Mouse (Mus musculus) lung, adult 18-20 months (tissue): ENCODE data around the gene Camta1.

ENCODE experiments used
- DNase-seq, 2 experiments: peaks; one replicate each; pipeline ENCODE4 v3.0.0; 2022; ENCODE audit warnings: mixed read lengths in 2 of 2

Camta1 gene

DNA sequence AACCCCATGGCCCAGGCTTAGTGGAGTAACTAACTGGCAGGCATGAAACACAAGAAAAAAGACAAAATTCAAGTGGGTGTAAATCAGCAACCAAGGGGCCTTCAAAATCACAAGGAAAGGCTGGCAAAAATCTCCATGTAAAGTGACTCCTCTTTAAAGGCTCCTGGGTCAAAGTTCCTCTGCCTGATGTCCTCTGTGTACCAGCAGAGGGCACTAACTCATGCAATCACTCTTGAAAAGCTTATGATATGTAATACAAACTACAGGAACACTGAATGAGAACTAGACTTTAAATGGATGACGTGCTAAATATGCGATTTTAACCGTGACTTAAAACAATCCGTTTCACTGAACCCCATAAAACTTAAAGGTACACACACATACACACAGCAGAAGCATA, 83.2 kb downstream of the Camta1 start:
- peak in 1 of 2 experiments; percentile 25 for DNase-seq

DNA sequence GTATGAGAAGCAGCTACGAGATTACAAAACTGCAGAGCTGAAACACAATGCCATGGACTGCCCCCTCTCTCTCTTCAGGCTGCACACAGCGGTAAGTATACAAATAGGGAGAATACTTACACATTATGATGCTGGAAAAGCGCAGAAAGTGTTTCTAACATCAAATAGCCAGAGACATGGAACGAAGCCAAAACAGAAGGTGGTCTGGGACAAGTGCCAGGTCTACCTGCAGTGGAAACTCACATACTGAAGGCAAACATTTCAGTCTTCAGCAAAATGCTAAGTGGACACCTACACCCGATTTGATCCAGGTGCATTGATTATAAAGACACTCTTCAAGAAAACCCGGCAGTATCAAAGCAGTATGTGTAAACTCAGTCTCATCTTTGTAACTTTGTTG, 84.2 kb downstream of the Camta1 start:
- DNase-seq, result peak; percentile 46 to 52

DNA sequence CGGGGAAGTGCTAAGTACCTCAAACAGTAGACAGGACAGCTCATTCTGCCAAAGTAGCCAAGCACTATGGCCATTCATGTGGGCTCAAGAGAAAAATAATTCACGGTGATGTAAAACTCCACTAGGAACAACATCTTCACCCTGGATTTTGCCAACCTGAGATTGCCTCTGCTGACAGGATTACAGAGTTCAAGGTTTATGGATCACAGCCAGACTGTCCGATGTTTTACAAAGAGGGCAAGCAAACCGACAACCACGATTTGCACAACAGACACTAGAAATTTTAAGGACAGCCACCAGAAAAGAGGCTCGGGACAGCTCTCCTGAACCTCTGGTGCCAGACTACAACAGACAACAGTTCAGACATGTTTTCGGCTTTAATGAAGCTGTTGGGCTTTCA, 86.2 kb downstream of the Camta1 start:
- DNase-seq, result no peak

DNA sequence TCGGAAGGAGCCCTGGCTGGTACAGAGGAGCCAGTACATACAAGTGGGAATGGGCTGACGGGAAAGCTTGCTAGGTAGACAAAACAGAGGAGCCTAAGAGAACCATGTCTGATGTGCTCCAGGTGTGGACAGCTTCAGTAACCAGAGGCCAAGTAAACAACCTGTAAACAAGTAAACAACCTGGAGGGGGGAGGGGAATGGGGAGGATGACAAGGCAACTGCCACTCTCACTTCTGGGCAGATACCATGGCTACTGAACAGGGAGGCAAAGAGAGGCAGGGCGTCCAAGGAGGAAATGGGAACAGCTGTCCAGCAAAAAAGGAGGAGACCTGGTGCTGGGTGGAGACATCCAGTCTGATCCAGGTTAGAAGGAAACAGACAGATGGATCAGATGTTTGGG, 88.0 kb downstream of the Camta1 start:
- no peak for DNase-seq

DNA sequence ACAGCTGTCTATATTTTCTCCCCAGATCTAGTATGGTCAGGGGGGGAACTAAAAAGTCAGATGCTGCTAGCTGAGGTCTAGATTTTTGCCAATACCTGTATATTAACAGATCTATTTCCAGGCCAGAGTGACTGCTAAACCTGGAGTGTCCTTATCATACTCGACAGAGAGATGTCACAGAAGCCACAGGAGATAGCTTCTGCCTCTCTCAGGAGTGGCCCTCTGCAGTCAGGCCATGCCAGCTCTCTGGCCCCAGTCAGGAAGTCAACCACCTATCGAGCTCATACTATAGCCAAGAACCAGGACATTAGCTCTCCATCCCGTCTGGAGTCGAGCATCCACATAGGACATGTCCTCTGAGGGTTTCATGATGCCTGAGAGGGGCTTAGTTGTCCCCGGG, 88.7 kb downstream of the Camta1 start:
- no peak for DNase-seq

DNA sequence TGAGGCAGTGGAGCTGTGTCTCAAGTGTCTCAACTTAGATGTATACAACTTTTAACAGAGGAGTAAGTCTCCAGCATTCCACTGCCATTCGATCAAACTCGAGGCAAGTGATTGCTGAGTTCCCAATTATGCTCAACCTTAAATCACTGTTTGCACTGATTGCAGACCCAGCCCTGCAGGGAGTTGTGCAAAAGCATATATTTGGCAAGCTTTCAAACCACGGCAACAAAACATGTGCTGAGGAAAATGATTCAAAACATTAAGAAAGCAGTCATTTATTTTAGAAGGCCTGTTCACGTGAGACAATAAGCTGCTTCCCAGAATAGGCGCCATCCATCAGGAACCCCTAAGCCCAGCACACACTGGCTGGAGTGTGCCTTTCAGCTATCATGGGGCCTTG, 91.0 kb downstream of the Camta1 start:
- DNase-seq, result peak in 1 of 2 experiments; percentile 9

DNA sequence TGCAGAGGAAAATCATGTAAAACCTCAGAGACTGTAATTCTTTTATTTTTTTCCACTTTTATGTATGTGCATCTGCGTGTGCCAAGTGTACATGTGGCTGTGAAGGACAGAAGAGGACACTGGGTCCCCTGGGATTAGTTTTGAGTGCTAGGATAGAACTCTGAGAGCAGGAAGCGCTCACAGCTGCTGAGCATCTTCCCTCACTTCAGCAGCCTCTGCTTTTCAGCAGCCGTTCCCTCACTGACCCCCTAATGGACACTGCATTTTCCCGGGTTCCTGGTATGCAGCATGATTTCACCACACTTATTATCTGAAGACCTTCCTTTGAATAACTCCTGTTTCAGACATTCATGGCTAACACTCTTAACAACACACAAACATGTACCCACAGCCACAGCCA, 93.9 kb downstream of the Camta1 start:
- DNase-seq, result peak; percentile 18 to 41

DNA sequence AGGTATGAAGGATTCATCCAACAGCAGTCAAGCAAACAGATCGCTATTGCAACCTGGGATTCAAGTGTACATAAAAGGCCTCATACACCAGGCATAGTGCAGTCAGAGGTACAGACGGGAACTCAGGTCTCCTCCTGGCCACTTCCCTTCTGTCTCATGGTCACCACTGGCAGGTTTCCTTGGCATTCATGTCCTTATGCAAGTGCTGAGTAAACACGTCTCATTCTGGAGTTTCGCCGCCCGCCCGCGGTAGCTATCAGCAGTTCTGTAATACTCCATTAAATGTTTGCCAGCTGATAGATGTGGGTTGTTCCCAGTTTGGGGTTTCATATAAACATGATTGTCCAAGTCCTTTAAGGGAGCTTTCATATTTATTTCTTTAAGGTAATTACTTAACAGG, 94.3 kb downstream of the Camta1 start:
- DNase-seq, result peak; percentile 37 to 56

DNA sequence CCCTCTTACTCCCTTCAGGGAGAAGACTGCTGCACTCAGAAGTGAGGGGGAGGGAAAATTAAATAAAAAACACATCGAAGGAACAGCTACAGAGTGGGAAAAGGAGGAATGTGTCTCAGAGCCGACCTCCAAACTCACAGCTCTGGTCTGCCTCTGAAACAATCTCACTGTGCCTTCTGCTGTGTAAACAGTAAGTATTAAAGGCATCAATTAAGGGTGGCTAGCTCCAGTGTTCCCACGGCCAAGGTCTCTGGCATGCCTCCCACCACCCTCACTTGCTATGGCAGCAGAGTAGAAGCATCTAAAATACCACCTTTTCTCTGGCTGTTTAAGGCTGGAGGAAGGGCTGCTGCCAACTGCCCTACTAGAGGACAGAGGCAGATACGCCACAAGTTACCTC, 96.3 kb downstream of the Camta1 start:
- DNase-seq, result no peak

DNA sequence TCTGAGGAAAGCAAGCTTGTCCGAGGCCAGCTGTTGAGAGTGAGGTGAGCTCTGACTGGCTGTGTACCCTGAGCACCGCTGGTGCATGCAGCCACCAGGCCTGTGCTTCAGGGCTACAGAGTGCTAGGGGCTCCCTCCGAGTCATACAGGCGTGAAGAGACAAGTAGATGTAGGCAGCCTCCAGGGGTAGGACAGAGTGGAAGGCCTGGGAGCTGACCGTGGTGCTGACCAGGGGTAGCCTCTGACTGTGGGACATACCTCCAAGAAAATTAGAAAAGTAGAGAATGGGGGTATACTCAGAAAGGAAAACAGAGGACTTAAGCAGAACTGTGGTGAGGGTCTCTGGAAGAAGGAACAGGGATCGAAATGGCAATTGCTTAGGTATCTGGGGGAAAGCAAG, 97.7 kb downstream of the Camta1 start:
- no peak for DNase-seq

DNA sequence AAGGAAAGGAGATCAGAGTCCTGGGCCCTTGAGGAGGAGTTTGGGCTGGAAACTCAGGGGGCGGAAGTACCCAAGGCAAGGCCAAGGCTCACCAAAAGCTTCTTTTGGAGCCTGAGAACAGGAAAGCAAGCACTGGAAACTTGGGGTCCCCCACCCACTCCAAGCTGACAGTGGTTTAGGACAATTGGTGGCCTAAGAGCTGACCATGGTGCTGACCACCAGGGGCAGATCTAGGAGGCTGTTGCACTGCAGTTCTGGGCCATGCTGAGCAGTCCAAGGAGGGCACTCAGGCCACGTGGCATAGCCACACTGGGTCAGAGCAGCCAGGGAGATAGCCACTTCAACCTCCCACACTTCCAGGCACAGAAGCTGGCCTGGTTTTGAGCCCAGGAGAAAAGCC, 102.6 kb downstream of the Camta1 start:
- DNase-seq, result no peak

DNA sequence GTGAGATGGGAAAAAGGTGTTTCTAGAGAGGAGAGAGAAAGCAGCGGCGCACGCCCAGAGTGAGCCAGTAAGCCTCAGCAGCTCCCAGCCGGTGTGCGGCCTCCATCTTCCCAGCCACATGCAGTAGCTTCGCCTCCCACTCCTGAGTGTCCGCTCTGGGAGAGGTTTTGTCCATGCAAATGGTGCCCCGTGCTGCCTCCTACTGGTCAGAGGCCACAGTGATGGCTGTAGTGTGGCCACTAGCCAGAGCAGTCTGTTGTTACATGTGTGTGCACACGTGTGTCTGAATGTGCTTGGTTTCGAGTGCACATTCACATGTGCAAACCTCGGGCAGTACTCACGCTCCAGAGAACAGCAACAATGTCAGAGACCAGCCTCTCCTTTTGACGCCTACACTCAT, 103.3 kb downstream of the Camta1 start:
- DNase-seq, result no peak

DNA sequence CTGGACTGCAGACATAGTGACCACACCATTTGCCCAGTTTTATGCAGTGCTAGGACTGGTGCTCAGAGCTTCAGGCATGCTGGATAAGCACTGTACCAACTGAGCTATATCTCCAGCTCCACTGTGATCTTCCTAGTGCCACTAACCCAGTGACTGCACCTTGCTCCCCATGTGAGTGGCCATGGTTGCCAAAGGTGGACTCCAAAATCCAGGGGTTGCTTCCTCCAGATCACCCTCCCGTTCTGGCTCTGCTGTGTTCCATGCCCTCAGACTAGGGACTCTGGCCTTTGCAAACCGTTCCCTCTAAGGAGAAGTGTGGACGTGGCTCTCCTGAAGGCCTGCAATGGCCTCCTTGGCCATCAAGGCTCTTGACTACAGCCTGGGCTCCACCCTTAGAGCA, 104.4 kb downstream of the Camta1 start:
- no peak for DNase-seq

DNA sequence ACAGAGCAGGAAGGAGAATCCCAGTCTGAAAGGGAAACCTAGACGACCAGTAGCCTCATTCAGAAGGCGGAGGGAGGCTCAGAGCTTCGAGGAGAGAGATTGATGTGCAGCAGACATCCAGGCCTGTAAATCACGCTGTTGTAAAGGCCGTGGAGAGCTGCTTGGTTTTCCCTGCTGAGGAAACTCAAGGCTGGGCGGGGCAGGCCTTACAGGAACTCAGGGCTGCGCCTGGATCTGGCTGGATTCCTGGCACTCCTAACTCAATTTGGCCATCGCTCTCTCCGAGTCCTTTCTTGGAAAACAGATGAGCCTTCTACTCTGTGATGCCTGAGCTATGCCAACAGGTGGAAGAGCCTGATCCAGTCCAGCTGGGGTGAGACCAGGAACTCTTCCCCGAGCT, 105.3 kb downstream of the Camta1 start:
- DNase-seq, result peak; percentile 15 to 44

DNA sequence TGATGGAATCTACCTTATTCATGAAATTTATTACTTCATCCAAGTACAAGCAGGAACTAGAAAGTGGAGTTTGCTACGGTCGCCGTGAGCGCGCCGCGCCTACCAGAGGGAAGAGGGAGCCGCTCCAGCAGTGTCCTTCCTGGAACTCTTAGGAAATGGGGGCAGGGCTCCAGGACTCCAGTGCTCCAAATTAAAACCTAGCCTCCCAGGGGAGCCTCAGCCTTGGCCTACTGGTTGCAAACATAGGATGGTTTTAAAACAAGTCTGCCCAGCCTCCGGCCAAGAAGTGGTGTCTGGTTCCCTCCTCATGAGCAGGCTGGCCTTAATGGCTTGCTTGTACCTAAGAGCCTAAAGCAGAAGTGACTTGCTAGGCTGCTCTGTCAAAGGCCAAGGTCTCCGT, 108.4 kb downstream of the Camta1 start:
- no peak for DNase-seq

DNA sequence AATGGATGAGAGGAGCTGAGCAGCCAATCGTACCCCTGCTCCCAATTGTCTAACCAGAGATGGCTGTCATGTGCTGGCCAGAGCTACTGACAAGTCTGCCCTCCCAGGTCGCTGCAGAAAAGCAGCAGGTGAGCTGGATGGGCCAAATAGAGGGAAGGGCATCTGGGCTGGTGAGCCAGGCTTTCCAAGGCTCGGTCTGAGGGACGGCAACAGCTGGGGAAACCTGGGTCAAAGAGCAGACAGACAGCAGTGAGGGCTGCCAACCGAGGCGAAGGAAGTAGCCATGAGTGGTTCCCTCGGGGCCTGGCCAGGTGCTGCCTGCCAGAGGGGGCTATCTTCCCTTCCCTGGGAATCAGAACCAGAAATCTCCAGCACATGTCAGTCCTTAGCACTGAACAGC, 109.1 kb downstream of the Camta1 start:
- DNase-seq, result no peak

DNA sequence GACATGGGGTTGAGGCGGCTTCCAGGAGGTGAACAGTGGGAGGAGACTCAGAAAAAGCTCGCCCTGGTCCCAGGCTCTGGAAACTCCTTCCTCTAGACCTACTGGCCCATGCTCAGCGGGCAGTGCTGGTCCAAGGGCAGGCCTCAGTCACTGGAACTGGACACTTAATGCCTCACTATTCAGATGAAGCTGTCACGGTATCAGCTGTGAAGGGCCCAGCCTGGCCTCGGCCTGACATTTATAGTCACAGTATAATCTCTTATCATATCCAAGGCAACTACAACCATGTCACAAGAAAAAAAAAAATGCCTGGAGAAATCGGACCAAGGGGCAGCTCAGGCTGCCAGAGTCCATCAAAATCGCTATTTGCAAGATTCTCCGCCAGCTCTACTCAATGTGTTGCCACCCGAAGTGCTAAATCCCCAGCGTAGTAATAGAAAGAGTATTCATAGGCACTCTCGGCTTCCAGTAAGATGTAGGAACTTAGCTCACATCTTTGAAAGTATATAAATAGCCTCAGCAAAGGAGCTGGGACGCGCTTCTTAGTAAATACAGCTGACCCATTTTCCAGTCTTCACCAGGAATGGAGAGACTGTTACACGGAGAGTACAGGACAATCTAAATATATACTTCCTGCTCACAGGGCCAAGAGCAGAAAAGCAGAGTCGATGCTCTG, 110.3 kb downstream of the Camta1 start:
- DNase-seq, result no peak

DNA sequence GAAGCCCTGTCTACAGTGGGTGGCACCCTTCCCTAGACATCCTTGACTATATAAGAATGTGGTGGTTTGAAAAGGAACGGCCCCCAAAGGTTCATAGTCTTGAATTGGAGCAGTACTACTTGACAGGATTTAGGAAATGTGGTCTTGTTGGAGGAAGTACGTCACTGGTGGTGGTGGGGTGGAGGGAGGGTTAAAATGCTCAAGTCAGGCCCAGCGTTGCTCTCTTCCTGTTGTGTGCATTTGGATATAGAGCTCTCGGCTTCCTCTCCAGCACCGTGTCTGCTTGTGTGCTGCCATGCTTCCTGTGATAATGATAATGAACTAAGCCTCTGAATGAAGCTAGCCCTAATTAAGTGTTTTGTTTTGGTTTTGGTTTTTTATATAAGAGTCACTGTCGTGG, 114.0 kb downstream of the Camta1 start:
- no peak for DNase-seq

DNA sequence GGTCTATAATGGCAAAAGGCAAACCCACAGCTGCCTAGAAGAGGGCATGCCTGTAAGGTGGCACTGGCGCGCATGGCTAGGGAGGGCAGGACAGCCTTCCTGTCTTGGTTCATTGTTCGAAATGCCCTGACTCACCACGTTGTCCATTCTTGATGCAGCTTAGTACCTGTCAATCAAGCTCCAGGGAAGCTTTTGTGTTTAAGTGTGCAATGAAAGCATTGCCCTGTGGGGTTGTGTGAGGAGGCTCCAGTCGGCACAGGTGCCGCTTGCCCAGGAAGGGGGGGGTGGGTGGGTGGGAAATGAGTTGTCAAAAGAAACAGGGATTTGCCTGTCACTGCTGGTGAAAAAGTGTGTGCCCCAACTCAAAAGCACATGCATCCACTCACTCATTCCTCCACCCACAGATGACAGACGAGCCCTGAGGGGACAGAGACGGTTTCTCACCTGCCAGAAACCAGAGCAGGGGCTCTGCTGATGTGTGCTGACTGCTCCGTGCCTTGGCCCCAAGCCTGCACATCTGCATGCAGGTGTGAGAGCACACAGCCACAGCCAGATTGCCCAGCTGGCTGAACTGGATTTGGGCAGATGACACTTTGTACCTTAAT, 115.6 kb downstream of the Camta1 start:
- DNase-seq, result no peak

DNA sequence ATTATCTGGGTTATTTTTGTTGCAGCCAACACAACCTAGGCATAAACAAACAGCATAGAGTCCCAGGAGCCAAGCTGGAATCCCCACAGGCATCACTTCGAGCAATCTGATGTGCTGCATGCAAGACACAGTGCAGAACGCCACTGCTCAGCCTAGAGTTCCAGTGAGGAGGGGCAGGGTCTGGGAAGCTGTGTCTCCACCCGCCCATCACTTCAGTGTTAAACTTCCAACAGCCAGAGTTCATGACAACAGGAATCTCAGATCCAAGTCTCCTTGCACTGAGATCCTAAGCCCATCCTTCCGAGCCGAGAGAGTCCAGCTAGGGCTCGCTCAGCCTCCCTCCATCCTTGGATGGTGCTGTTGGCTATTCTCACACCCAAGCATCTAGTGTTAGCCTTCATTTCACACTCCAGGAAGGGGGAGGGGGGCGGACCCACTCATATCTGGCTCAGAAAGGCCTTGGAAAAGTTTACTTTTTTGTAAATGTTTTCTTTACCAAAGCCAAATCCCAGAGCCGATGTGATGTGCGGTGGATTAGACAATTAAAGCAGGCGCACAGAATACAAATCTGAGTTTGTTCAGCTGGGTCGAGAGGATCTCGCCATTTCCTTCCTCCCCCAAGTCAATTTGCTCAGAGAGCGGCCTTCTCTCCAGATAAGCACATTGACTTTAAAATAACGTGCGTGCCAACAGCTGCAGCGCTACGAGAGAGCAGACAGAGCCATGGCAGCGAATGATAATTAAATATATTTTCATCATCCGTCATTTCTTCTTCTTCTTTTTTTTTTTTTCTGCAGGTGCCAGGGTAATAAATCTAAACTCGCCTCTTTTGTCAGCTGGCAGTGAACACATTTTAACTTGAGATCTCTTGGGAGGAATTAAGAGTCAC, 120.2 kb downstream of the Camta1 start:
- no peak for DNase-seq

DNA sequence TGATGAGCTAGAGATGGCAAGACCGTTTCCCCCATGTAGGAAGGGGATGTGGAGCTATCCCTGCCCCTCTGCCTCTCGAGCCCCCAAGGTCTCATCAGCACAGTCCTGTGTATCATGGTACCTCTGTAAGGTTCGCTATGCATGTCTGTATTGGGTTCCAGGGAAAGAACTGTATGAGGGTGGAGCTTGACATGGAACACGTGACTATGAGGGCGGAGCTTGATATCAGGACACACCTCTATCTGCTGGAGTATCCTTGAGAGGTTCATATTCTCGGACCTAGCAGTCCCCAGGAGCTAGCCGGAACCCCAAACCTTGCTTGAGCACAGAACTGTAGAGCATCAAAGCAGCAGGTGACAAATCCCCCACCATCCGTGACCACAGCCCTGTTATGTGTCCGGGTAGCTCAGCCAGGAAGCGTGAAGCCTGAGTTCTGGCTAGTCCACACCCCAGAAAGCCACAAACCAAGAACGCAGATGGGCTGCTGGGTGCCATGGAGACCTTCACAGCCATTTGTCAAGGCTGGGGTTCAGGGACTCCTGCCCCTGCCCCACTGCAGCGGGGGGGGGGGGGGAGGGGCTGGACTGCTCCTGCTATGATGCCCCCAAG, 122.2 kb downstream of the Camta1 start:
- no peak for DNase-seq

DNA sequence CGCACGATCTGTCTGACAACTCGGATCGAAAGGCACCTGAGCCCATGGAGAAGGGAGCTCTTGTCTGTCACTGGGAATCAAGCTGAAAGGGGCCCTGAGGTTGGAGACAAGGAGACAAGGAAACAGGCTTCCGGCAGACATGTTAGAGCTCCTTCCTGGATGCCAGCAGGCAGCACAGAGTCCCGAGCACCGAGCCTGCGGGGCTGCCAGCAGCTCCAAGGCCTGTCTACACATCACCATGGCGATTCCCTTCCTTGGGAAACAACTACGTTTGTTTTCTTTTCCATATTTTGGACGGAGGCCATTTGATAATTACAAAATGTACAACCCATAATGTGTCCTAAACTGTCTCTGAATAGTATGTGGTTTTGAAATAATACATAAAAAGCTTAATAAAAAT, 122.8 kb downstream of the Camta1 start:
- DNase-seq, result no peak

DNA sequence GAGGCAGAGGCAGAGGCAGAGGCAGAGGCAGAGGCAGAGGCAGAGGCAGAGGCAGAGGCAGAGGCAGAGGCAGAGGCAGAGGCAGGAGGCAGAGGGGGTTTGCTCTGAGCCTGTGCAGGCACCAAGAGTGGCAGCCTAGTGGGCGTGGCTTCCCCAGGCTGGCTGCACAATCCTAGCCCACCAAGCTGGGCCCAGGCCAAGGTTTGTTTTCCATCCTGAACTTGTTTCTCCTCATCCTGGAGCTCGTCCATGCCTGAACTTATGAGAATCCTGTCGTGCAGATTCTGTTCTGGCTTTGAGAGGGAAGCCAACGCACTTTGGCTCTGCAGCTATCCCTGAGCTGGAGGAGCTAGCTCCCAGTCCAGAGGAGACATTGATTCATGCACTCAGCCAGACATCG, 123.4 kb downstream of the Camta1 start:
- DNase-seq, result no peak

DNA sequence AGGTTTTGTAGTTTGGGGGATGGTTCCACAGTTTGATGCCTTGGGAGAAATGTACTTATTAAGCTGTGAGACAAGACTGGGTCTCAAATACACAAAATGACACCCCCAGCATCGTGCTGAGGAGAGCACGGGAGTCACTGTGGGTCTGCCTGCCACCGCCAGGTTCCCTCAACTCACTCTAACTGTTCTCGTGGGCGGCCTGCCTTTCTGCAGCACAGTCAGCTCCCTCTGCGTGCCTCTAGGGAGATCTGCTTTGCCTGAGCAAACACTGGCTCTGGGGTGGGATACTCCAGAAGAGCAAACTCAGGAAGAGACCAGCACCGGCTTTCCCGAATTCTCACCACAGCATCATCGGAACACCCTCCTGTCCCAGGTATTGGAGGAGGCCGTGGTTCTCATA, 129.0 kb downstream of the Camta1 start:
- DNase-seq, result no peak
